Mouse (Mus musculus): Measurements from ENCODE around the gene Eps8l2. TPM values are rescaled to one million over a fixed set of nuclear protein-coding genes. Genes with fewer than 3 reads are reported as not detected.
A peak's percentile ranks its signal among the peaks of the same experiment; 100 is the strongest.
"Not testable (repeated sequence)": the region's sequence is repeated elsewhere in the genome, so short reads cannot be mapped to it uniquely, and the experiment has no call there.

Eps8l2 gene
- polyA plus RNA-seq, 1 experiment from 2014 or later: 8.1 TPM

GRCm38 (mm10) chr7:141405466-141405865 lies 66.8 kb downstream of the Eps8l2 start:
- DNase-seq (ENCODE audit: low spot score): no peak

DNA sequence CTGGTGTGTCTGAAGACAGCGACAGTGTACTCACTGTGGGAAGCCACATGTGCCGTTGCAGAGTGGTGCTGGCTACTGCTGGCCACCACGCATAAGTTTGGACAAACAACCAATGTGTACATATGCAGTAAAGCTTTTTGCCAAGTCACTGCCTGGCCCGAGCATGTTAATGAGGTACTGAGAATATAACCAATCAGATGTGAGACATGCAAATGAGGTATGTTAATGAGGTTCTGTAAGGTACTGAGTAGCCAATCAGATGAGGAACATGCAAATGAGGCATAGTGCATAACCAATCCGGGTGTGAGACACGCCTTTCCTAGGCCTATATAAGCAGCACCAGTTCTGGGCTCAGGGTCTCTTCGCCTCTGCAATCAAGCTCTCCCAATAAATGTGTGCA lies 69.0 kb downstream of the Eps8l2 start:
- DNase-seq (ENCODE audit: low spot score): not testable (repeated sequence)

DNA sequence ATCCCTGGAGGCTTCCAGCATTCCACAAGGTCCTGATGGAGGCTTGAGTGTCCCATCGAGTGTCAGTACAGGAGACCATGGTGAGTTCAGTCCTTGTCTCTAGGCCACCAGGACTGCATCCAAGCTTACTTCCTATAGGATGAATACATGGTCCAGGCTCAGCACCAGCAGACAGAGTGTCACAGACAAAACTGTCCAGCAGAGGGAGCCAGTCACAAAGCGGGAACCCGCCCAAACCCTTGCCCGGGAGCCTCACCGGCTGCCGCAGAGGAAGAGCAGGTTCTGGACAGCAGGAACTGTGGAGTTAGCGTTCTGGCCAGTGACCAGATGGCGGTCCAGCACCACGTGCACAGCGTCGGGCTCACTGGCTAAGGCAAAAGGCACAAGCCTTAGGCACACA lies 70.2 kb downstream of the Eps8l2 start:
- peak; percentile 75 for DNase-seq (ENCODE audit: low spot score)

DNA sequence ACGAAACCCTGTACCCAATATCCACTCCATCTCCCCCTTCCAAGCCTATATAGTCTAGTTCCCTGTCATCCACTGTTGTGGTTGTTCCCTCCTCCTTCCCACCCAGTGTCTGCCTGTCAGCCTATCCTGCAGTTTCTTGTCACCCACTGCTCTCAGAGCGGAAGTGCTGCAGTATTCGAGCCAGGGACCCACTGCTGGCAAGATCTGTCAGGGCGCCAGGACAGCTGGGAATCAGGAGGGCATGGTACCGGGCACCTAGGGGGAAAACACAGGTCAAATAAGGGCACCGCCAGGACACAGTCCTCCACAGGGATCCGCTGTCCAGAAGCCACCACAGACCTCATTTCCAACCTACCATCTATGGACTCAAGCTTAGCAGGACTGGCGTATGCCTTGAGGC lies 72.0 kb downstream of the Eps8l2 start:
- DNase-seq (ENCODE audit: low spot score): no peak

GRCm38 (mm10) chr7:141411667-141412066 lies 73.0 kb downstream of the Eps8l2 start:
- DNase-seq (ENCODE audit: low spot score): no peak

Other genes starting within 250 kb of the Eps8l2 start
- 45.9 and 51.9 TPM in 2 replicates for gene Sigirr, start 238.3 kb upstream of the Eps8l2 start, polyA plus RNA-seq (2015; fragmentation: Nextera tagmentation; extraction: Ambion mirVana)
- gene Ano9, start 221.1 kb upstream of the Eps8l2 start, polyA plus RNA-seq (2015; fragmentation: Nextera tagmentation; extraction: Ambion mirVana): 0.18 and 0.33 TPM in 2 replicates
- 25.5 and 28.8 TPM in 2 replicates for gene Ptdss2, start 216.5 kb upstream of the Eps8l2 start, polyA plus RNA-seq (2015; fragmentation: Nextera tagmentation; extraction: Ambion mirVana)
- 71.2 and 72.2 TPM in 2 replicates for gene Rnh1, start 166.0 kb upstream of the Eps8l2 start, polyA plus RNA-seq (2015; fragmentation: Nextera tagmentation; extraction: Ambion mirVana)
- 58.8 and 66.5 TPM in 2 replicates for gene Hras, start 144.9 kb upstream of the Eps8l2 start, polyA plus RNA-seq (2015; fragmentation: Nextera tagmentation; extraction: Ambion mirVana)
- gene Lrrc56, start 144.7 kb upstream of the Eps8l2 start, polyA plus RNA-seq (2015; fragmentation: Nextera tagmentation; extraction: Ambion mirVana): 2.5 and 2.9 TPM in 2 replicates
- gene Lmntd2, start 124.8 kb upstream of the Eps8l2 start, polyA plus RNA-seq (2015; fragmentation: Nextera tagmentation; extraction: Ambion mirVana): 1.1 and 1.8 TPM in 2 replicates
- gene Rassf7, start 123.0 kb upstream of the Eps8l2 start, polyA plus RNA-seq (2015; fragmentation: Nextera tagmentation; extraction: Ambion mirVana): 19.7 and 20.6 TPM in 2 replicates
- gene Phrf1, start 110.1 kb upstream of the Eps8l2 start, polyA plus RNA-seq (2015; fragmentation: Nextera tagmentation; extraction: Ambion mirVana): 63.0 and 67.4 TPM in 2 replicates
- gene Irf7, start 72.4 kb upstream of the Eps8l2 start, polyA plus RNA-seq (2015; fragmentation: Nextera tagmentation; extraction: Ambion mirVana): 46.6 and 46.7 TPM in 2 replicates
- 0.42 and 0.73 TPM in 2 replicates for gene Cdhr5, start 62.1 kb upstream of the Eps8l2 start, polyA plus RNA-seq (2015; fragmentation: Nextera tagmentation; extraction: Ambion mirVana)
- 3.9 and 5.0 TPM in 2 replicates for gene Sct, start 59.7 kb upstream of the Eps8l2 start, polyA plus RNA-seq (2015; fragmentation: Nextera tagmentation; extraction: Ambion mirVana)
- gene Drd4, start 46.9 kb upstream of the Eps8l2 start, polyA plus RNA-seq (2015; fragmentation: Nextera tagmentation; extraction: Ambion mirVana): 0.33 and 0.40 TPM in 2 replicates
- gene Deaf1, start 11.2 kb upstream of the Eps8l2 start, polyA plus RNA-seq (2015; fragmentation: Nextera tagmentation; extraction: Ambion mirVana): 25.6 and 27.6 TPM in 2 replicates
- 43.0 and 45.6 TPM in 2 replicates for gene Tmem80, start 11.1 kb upstream of the Eps8l2 start, polyA plus RNA-seq (2015; fragmentation: Nextera tagmentation; extraction: Ambion mirVana)
- 379 and 423 TPM in 2 replicates for gene Taldo1, start 53.3 kb downstream of the Eps8l2 start, polyA plus RNA-seq (2015; fragmentation: Nextera tagmentation; extraction: Ambion mirVana)
- 52.1 and 53.8 TPM in 2 replicates for gene Gatd1, start 75.3 kb downstream of the Eps8l2 start, polyA plus RNA-seq (2015; fragmentation: Nextera tagmentation; extraction: Ambion mirVana)
- 0.24 and 0.26 TPM in 2 replicates for gene Cend1, start 90.6 kb downstream of the Eps8l2 start, polyA plus RNA-seq (2015; fragmentation: Nextera tagmentation; extraction: Ambion mirVana)
- gene Slc25a22, start 99.0 kb downstream of the Eps8l2 start, polyA plus RNA-seq (2015; fragmentation: Nextera tagmentation; extraction: Ambion mirVana): 19.0 and 19.1 TPM in 2 replicates
- gene Pidd1, start 105.1 kb downstream of the Eps8l2 start, polyA plus RNA-seq (2015; fragmentation: Nextera tagmentation; extraction: Ambion mirVana): 13.2 and 14.2 TPM in 2 replicates
- gene Rplp2, start 108.5 kb downstream of the Eps8l2 start, polyA plus RNA-seq (2015; fragmentation: Nextera tagmentation; extraction: Ambion mirVana): 2,028 and 2,062 TPM in 2 replicates
- gene Pnpla2, start 116.3 kb downstream of the Eps8l2 start, polyA plus RNA-seq (2015; fragmentation: Nextera tagmentation; extraction: Ambion mirVana): 49.2 and 50.5 TPM in 2 replicates
- 6.1 and 8.9 TPM in 2 replicates for gene Cracr2b, start 122.2 kb downstream of the Eps8l2 start, polyA plus RNA-seq (2015; fragmentation: Nextera tagmentation; extraction: Ambion mirVana)
- 11.7 and 13.0 TPM in 2 replicates for gene Cd151, start 128.5 kb downstream of the Eps8l2 start, polyA plus RNA-seq (2015; fragmentation: Nextera tagmentation; extraction: Ambion mirVana)
- gene Polr2l, start 136.3 kb downstream of the Eps8l2 start, polyA plus RNA-seq (2015; fragmentation: Nextera tagmentation; extraction: Ambion mirVana): 73.5 and 85.3 TPM in 2 replicates
- 24.7 and 28.5 TPM in 2 replicates for gene Tspan4, start 136.4 kb downstream of the Eps8l2 start, polyA plus RNA-seq (2015; fragmentation: Nextera tagmentation; extraction: Ambion mirVana)
- gene Chid1, start 201.0 kb downstream of the Eps8l2 start, polyA plus RNA-seq (2015; fragmentation: Nextera tagmentation; extraction: Ambion mirVana): 20.3 and 25.4 TPM in 2 replicates
- 39.4 and 40.1 TPM in 2 replicates for gene Ap2a2, start 223.3 kb downstream of the Eps8l2 start, polyA plus RNA-seq (2015; fragmentation: Nextera tagmentation; extraction: Ambion mirVana)